Mouse (Mus musculus) kidney, adult 2 months (tissue): ENCODE measurements around the gene Arsg. TPM values are rescaled to one million over a fixed set of nuclear protein-coding genes. Genes with fewer than 3 reads are reported as not detected.

Experiments
- DNase-seq: peaks from one replicate; pipeline ENCODE4 v3.0.0; 2021
- H3K27ac ChIP-seq: fragments of 200-500 bp; 2 replicates; pipeline ENCODE4 v1.5.1; 2012; ENCODE audit warnings: low read depth, low read length, control low read depth, inconsistent platforms; ENCODE audit not compliant: insufficient read depth
- H3K27me3 ChIP-seq: fragments of 200-500 bp; replicated peaks from 2 replicates; pipeline ENCODE4 v1.6.1; 2012; ENCODE audit warnings: mild to moderate bottlenecking, moderate library complexity, low read length, inconsistent platforms; ENCODE audit not compliant: control insufficient read depth, insufficient read depth
- H3K36me3 ChIP-seq: fragments of 200-500 bp; 2 replicates; pipeline ENCODE4 v1.6.1; 2012; ENCODE audit warnings: mild to moderate bottlenecking, moderate library complexity, low read length, inconsistent platforms; ENCODE audit not compliant: control insufficient read depth, insufficient read depth
- H3K4me1 ChIP-seq: fragments of 200-500 bp; 2 replicates; pipeline ENCODE4 v1.6.1; 2011; ENCODE audit warnings: low read length; ENCODE audit not compliant: control insufficient read depth, insufficient read depth
- H3K4me3 ChIP-seq: fragments of 200-500 bp; 2 replicates; pipeline ENCODE4 v1.5.1; 2011; ENCODE audit warnings: mild to moderate bottlenecking, low read depth, low read length, control low read depth; ENCODE audit not compliant: insufficient read depth
- CTCF ChIP-seq: fragments of 200-500 bp; conservative IDR thresholded peaks from 2 replicates; pipeline ENCODE4 v1.5.1; 2011; ENCODE audit warnings: low read depth, mild to moderate bottlenecking, control low read depth, low read length, moderate library complexity, mixed read lengths; ENCODE audit not compliant: insufficient read depth, insufficient read length
- POLR2A ChIP-seq: fragments of 200-500 bp; IDR thresholded peaks from one replicate; pipeline ENCODE4 v1.6.1; 2011; ENCODE audit warnings: low read depth, low read length, control low read depth
- WGBS: fragments of 180-500 bp; shearing (Covaris S2); methylation state at CpG from one replicate; pipeline ENCODE4 v1.1.7; 2018; 5-methylcytosine and 5-hydroxymethylcytosine counted together
- polyA plus RNA-seq: library from polyadenylated mRNA; depleted of rRNA; stranded (reverse); fragments of >200 nt; gene quantifications from 2 replicates; pipeline ENCODE4 v1.2.3, GENCODE M21; 2012

The Arsg gene
- polyA plus RNA-seq, 1 experiment: 20.9 TPM

DNA sequence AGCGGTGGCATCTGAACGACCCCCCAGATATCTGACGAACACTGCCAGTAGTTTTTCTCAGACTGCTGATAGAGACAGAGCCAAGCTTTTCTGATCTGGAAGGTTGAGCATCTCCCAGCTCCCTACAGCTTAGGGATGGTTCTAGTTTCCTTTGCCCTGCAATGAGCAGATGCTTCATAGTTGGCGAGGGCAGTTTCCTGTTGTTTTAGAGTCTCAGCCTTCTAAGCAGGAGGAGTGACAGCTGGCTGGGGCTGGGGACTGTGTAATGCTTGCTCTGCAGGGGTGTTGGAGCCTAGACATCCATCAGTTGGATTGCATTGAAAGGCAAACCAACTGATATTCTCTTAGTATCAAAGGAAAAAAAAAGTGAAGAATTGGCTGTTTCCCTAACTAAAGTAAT is 56.9 kb downstream of the Arsg start:
- no peak overlapping the region for H3K4me3 ChIP-seq
- no peaks in the 10 kb centered on the region for H3K36me3 ChIP-seq
- DNase-seq: no peak
- H3K27me3 ChIP-seq: no peaks in the 10 kb centered on the region
- 85% methylated on average over 4 of the region's 4 CpGs for WGBS
- TF ChIP-seq POLR2A (no peak), CTCF (no peak)
- H3K4me1 ChIP-seq: no peaks in the 10 kb centered on the region
- no peak overlapping the region for H3K27ac ChIP-seq

DNA sequence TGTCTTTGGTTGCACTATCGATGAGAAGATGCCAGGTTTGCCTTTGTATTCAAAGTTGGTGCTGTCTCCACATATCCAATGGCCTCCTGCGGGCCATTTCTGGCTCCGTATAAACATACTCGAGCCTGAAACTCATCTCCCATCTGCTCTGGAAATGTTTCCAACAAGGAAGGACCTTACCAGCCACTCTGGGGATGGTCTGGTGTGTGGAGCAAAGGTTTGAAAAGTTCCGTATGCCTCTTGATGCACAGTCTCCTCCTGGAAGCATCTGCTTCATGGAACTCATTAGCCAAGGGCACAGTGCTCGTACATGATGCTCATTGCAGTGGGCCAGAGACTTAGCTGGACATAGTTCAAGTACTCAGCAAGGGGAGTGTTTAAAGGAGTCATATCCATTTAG is 62.8 kb downstream of the Arsg start:
- TF ChIP-seq CTCF: no peak
- no peak for TF ChIP-seq POLR2A
- 91% methylated on average over 6 of the region's 6 CpGs for WGBS

DNA sequence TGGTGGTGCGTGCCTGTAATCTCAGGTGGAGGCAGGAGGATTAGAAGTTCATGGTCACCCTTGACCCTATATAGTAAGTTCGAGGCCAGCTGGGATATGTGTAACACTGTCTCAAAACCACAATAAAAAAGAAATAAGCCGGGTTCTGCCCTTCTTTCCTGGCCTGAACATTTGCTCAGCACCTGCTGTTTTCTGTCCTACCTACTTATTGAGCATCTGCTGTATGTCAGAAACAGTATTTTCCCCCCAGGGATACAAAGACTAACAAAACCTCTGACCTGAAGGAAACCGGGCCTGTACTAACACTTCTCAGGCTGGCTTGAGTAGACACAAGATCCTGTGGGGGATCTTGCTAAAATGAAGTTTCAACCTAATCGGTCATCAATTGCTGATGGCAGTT is 63.8 kb downstream of the Arsg start:
- no peak overlapping the region for H3K4me3 ChIP-seq
- no peak for TF ChIP-seq CTCF
- no peak for TF ChIP-seq POLR2A
- 61% methylated on average over 5 of the region's 5 CpGs for WGBS
- H3K36me3 ChIP-seq: no peaks in the 10 kb centered on the region
- no peaks in the 10 kb centered on the region for H3K4me1 ChIP-seq
- H3K27ac ChIP-seq: no peak overlapping the region
- no peak for DNase-seq
- H3K27me3 ChIP-seq: no peaks in the 10 kb centered on the region

More for the DNA sequence above, 62.8 kb downstream of the Arsg start:
- Histone ChIP-seq H3K36me3 (no peaks in the 10 kb centered on the region), H3K27ac (no peak overlapping the region), H3K4me3 (no peak overlapping the region), H3K4me1 (no peaks in the 10 kb centered on the region), H3K27me3 (no peaks in the 10 kb centered on the region)
- DNase-seq: no peak

DNA sequence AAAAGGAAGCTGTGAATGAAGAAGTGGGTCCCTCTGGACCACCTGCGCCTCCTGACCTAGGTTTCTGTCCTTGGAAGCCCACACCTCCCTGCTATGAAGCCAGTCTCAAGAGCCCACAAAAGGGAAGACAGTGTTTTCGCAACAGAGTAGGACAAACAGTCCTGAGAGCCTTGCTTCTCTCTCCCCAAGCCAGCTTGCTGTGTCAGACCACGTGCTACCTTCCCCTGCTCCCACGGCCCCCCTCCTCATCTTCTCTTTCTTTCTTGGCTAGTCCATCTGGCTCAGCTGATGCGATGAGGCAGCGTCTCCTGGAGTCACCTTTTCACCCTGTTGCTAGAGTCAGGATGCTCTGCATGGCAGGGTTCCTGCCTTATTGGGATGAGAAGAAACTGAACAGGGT is 66.1 kb downstream of the Arsg start:
- Histone ChIP-seq H3K4me3 (no peak overlapping the region), H3K27me3 (no peaks in the 10 kb centered on the region), H3K27ac (no peak overlapping the region), H3K36me3 (no peaks in the 10 kb centered on the region), H3K4me1 (no peaks in the 10 kb centered on the region; the same call in 1 of the 2 replicates)
- TF ChIP-seq CTCF: no peak
- TF ChIP-seq POLR2A: no peak
- DNase-seq: no peak
- WGBS: 60% methylated on average over 6 of the region's 6 CpGs

DNA sequence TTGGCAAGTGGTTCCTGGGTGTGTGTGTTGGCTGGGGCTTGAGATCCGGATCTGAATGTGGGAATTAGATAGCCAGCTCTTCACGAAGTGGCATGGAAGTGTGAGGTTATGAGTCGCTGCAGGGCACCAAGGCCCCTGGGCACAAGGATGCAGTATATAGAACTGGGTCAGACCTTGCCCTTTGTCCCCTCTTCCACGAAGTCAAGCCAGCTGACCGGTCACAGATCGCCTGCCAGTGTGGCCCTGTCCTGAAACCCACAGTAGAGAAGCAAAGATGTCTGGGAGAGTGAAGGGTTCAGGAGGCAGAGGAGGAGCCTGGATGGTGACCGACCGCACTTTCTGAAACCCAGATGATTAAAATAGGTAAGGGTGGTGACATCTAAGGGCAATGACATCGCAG is 70.3 kb downstream of the Arsg start:
- peak; percentile 85 for DNase-seq
- Histone ChIP-seq H3K27ac (no peak overlapping the region), H3K4me1 (no peaks in the 10 kb centered on the region; the same call in 1 of the 2 replicates), H3K27me3 (no peaks in the 10 kb centered on the region), H3K36me3 (no peaks in the 10 kb centered on the region), H3K4me3 (no peak overlapping the region)
- TF ChIP-seq POLR2A (no peak), CTCF (no peak)
- 44% methylated on average over 9 of the region's 9 CpGs for WGBS

DNA sequence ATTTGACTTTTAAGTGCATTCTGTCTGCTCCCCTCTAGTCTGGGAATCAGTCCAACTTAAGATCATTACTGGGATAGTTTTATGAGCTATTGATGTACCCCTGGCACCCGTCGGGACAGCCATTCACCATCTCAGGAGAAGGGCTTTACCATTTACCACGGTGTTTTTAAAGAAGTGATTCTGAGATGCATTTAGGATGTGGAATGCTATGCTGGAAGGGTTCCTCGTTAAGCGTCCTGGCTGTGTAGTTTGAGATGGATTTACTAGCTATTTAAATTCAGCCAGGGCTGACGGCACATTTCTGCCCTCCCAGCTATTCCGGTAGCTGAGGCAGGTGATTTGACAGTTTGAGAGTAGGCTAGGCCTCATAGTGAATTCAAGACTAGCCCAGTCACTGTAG is 71.3 kb downstream of the Arsg start:
- TF ChIP-seq POLR2A: no peak
- no peak for TF ChIP-seq CTCF

DNA sequence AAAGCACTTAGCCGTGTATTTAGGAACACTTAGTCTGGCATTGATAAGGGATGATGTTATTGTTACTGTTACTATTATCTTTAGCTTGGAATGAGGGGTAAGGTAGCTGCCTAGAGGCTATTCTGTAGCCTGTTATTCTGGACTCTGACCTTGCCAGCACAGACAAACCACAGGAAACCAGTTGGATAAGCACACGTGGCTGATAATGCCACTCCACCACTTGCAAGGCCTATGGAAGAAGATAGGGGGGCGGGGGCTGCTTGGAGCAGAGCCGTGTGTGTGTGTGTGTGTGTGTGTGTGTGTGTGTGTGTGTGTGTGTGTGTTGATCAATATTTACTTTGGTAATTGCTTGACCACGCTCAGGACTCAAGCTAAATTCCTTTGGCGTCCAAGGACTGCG is 72.1 kb downstream of the Arsg start:
- no peak for DNase-seq
- H3K4me3 ChIP-seq: no peak overlapping the region
- no peaks in the 10 kb centered on the region for H3K27me3 ChIP-seq
- no peak for TF ChIP-seq CTCF
- TF ChIP-seq POLR2A: no peak
- peak overlapping the region; percentile 80 for H3K27ac ChIP-seq
- H3K4me1 ChIP-seq: no peaks in the 10 kb centered on the region; the same call in 1 of the 2 replicates
- 34% methylated on average over 7 of the region's 7 CpGs for WGBS
- no peaks in the 10 kb centered on the region for H3K36me3 ChIP-seq

More for the DNA sequence above, 71.3 kb downstream of the Arsg start:
- Histone ChIP-seq H3K27ac (no peak overlapping the region), H3K27me3 (no peaks in the 10 kb centered on the region), H3K4me1 (no peaks in the 10 kb centered on the region; the same call in 1 of the 2 replicates), H3K36me3 (no peaks in the 10 kb centered on the region), H3K4me3 (no peak overlapping the region)
- DNase-seq: no peak
- WGBS: 48% methylated on average over 7 of the region's 7 CpGs
